13 mouse cellular contexts compared by ENCODE assay signal in the genomic region with DNA sequence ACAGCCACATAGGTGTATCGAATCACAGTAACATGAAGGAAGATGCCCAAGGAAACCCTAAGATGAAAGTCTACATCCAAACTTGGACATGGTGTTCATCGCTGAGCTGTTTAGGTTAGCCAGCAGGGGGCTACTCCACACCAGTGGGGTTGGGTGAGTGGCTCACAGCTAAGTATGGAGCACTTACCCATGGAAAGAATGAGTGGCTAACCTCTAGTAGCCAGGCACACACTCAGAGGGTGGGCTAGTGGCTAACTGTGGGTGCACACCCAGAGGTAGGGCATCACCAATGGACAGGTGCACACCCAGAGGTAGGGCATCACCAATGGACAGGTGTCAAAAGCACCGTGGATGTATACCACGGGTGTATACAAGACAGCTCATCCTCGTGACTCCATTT. TPM values are rescaled to one million over a fixed set of nuclear protein-coding genes. Genes with fewer than 3 reads are reported as not detected.
A peak's percentile ranks its signal among the peaks of the same experiment; 100 is the strongest.
DNase-seq lines count a peak whose midpoint lies in the region; ATAC-seq and TF ChIP-seq lines count a peak whose summit lies in the region.
"Had no signal": no experiment of that assay in that cellular context is flagged by ENCODE, and none has a peak within 500 bp of the region (broad histone marks: within the 10 kb centered on the region; RNA-seq: fewer than 3 reads in every experiment).

No protein-coding gene starts in this region.

- intact Hi-C loops in heart, adult 2 months (cut with DNase I) = loop anchor here (2.0 kb wide), 1 partner anchor 45 kb away; no protein-coding TSS in a partner anchor

- no peak for TF ChIP-seq POLR2A in heart, adult 2 months (IDR thresholded peaks at IDR 0.05; ENCODE audit: insufficient read depth, low read depth, low read length)
- no peak for TF ChIP-seq POLR2A in CH12.LX (IDR thresholded peaks at IDR 0.05; ENCODE audit: low read depth, low read length)

- DNase-seq in heart, adult 2 months = no peak
- no peak for DNase-seq in liver, embryonic 14.5 days (ENCODE audit: low read depth in 3 of 3, low spot score in 3 of 3)
- no peak for DNase-seq in liver, embryonic 11.5 days (ENCODE audit: low spot score)
- DNase-seq in CH12.LX (ENCODE audit: extremely low read depth) = no peak
- no peak for DNase-seq in natural killer cell, adult 2 months (ENCODE audit: low spot score in 2 of 2)
- DNase-seq: adrenal gland, postnatal 10 days; cerebellum, adult 11-12 months had no signal

- H3K9me3 ChIP-seq in heart, embryonic 12.5 days (replicated peaks) = peaks cover 4% of the 10 kb centered on the region; the same call in 1 of the 2 replicates
- no peaks in the 10 kb centered on the region for H3K9me3 ChIP-seq in liver, embryonic 14.5 days (ENCODE audit: control insufficient read depth, low read length)
- H3K9me3 ChIP-seq in liver, embryonic 11.5 days (ENCODE audit: control insufficient read depth, low read length) = no peaks in the 10 kb centered on the region
- peaks cover 4% of the 10 kb centered on the region for H3K9me3 ChIP-seq in CH12.LX (replicated peaks; ENCODE audit: low read length)
- no peaks in the 10 kb centered on the region for H3K9me3 ChIP-seq in megakaryocyte, embryonic 14.5 days
- H3K9me3 ChIP-seq: limb, embryonic 10.5 days had no signal

- H3K27me3 ChIP-seq in heart, adult 2 months (ENCODE audit: control insufficient read depth, insufficient read depth, low read length) = no peaks in the 10 kb centered on the region
- no peaks in the 10 kb centered on the region for H3K27me3 ChIP-seq in heart, embryonic 12.5 days (replicated peaks)
- no peaks in the 10 kb centered on the region for H3K27me3 ChIP-seq in liver, embryonic 14.5 days (ENCODE audit: control insufficient read depth, insufficient read depth, low read length)
- H3K27me3 ChIP-seq in liver, embryonic 11.5 days (replicated peaks; ENCODE audit: control insufficient read depth, insufficient read depth, low read length) = no peaks in the 10 kb centered on the region
- peaks cover under 1% of the 10 kb centered on the region for H3K27me3 ChIP-seq in CH12.LX (replicated peaks)
- H3K27me3 ChIP-seq in megakaryocyte, embryonic 14.5 days (replicated peaks) = no peaks in the 10 kb centered on the region

- dilution Hi-C loops in CH12.LX (cut with MboI; ENCODE audit: extremely low pct_ligation_motif_present, extremely low pct_unique_long_range_greater_than_20kb, low sequenced_read_pairs) = no loop called here

- peak; percentile 61 for TF ChIP-seq CTCF in heart, adult 2 months (IDR thresholded peaks at IDR 0.05)
- TF ChIP-seq CTCF in liver, embryonic 14.5 days (IDR thresholded peaks at IDR 0.05; ENCODE audit: low read depth) = peak; percentile 34
- peak in 1 of 2 experiments; percentile 70; a peak in 3 of 4 replicates for TF ChIP-seq CTCF in CH12.LX (conservative IDR thresholded peaks at IDR 0.05 in 1 of 2, IDR thresholded peaks at IDR 0.05 in 1 of 2; ENCODE audit: low read depth in 2 of 2, low read length in 2 of 2)

- 88% methylated on average over 5 of the region's 5 CpGs for WGBS in heart, adult 2 months
- WGBS in heart, embryonic 12.5 days = 83% methylated on average over 5 of the region's 5 CpGs
- 70% methylated on average over 5 of the region's 5 CpGs for WGBS in liver, embryonic 14.5 days (ENCODE audit: insufficient replicate concordance)
- WGBS in liver, embryonic 11.5 days = 88% methylated on average over 5 of the region's 5 CpGs

- no peak for ATAC-seq in heart, embryonic 12.5 days (ENCODE audit: insufficient number of reproducible peaks, low FRiP score)
- ATAC-seq in liver, embryonic 14.5 days (ENCODE audit: insufficient read depth) = no peak
- no peak for ATAC-seq in liver, embryonic 11.5 days (replicated peaks; ENCODE audit: low FRiP score)
- no peak for ATAC-seq in cerebellum, adult (ENCODE audit: insufficient number of reproducible peaks, low FRiP score, low TSS enrichment)
- ATAC-seq: inflammation-experienced regulatory T-cells, adult 6 months had no signal

- H3K36me3 ChIP-seq in heart, adult 2 months (ENCODE audit: control insufficient read depth, insufficient read depth, low read length) = no peaks in the 10 kb centered on the region
- peaks cover 61% of the 10 kb centered on the region for H3K36me3 ChIP-seq in heart, embryonic 12.5 days
- no peaks in the 10 kb centered on the region for H3K36me3 ChIP-seq in liver, embryonic 14.5 days (replicated peaks; ENCODE audit: control insufficient read depth, insufficient read depth, low read depth)
- H3K36me3 ChIP-seq in liver, embryonic 11.5 days (ENCODE audit: control insufficient read depth, insufficient read depth, low read length) = peaks cover 2% of the 10 kb centered on the region; the same call in 1 of the 2 replicates
- H3K36me3 ChIP-seq in CH12.LX (replicated peaks in 1 of 2; ENCODE audit: control insufficient read depth in 1 of 2, insufficient read depth in 1 of 2, low read length in 1 of 2) = peaks cover 8 to 20% of the 10 kb centered on the region in 2 experiments
- peaks cover 96% of the 10 kb centered on the region for H3K36me3 ChIP-seq in megakaryocyte, embryonic 14.5 days (replicated peaks; ENCODE audit: low read length)

- no peak overlapping the region for H3K4me3 ChIP-seq in heart, adult 2 months
- H3K4me3 ChIP-seq in heart, embryonic 12.5 days = no peak overlapping the region
- no peak overlapping the region for H3K4me3 ChIP-seq in liver, embryonic 14.5 days (ENCODE audit: insufficient read depth in 1 of 2, low read depth in 2 of 2, low read length in 2 of 2)
- no peak overlapping the region for H3K4me3 ChIP-seq in liver, embryonic 11.5 days (ENCODE audit: low read depth, low read length)
- no peak overlapping the region for H3K4me3 ChIP-seq in CH12.LX (replicated peaks in 1 of 3; ENCODE audit: low read depth in 2 of 3, low read length in 2 of 3, poor library complexity in 1 of 3)
- H3K4me3 ChIP-seq in megakaryocyte, embryonic 14.5 days (replicated peaks) = peak overlapping the region; percentile 8
- H3K4me3 ChIP-seq: forebrain, embryonic 10.5 days; limb, embryonic 10.5 days had no signal

- no peak overlapping the region for H3K27ac ChIP-seq in heart, adult 2 months
- no peak overlapping the region for H3K27ac ChIP-seq in heart, embryonic 12.5 days (ENCODE audit: poor library complexity, severe bottlenecking)
- H3K27ac ChIP-seq in liver, embryonic 14.5 days = no peak overlapping the region
- H3K27ac ChIP-seq in liver, embryonic 11.5 days (ENCODE audit: low read depth, low read length) = no peak overlapping the region
- H3K27ac ChIP-seq in CH12.LX (ENCODE audit: insufficient read depth, low read depth) = no peak overlapping the region
- H3K27ac ChIP-seq: forebrain, embryonic 10.5 days; limb, embryonic 10.5 days had no signal

- H3K4me1 ChIP-seq in heart, adult 2 months (ENCODE audit: control insufficient read depth, insufficient read depth, low read length) = peaks cover 1% of the 10 kb centered on the region; the same call in 1 of the 2 replicates
- peaks cover 14% of the 10 kb centered on the region for H3K4me1 ChIP-seq in heart, embryonic 12.5 days (replicated peaks)
- no peaks in the 10 kb centered on the region for H3K4me1 ChIP-seq in liver, embryonic 14.5 days (replicated peaks; ENCODE audit: control insufficient read depth in 2 of 2, insufficient read depth in 2 of 2, low read length in 1 of 2)
- H3K4me1 ChIP-seq in liver, embryonic 11.5 days (replicated peaks; ENCODE audit: control insufficient read depth, insufficient read depth, low read length) = 0 out of 2 replicates have a peak, but pooled peaks cover 3% of the 10 kb centered on the region
- H3K4me1 ChIP-seq in CH12.LX (ENCODE audit: control insufficient read depth in 1 of 2, insufficient read depth in 2 of 2) = peaks cover 0 to 3% of the 10 kb centered on the region in 2 experiments; a peak in 1 of 4 replicates
- peaks cover 33% of the 10 kb centered on the region for H3K4me1 ChIP-seq in megakaryocyte, embryonic 14.5 days
- H3K4me1 ChIP-seq: forebrain, embryonic 10.5 days; limb, embryonic 10.5 days had no signal

- no peak overlapping the region for H3K9ac ChIP-seq in heart, adult 2 months (ENCODE audit: low read depth, low read length)
- H3K9ac ChIP-seq in heart, embryonic 12.5 days = no peak overlapping the region
- no peak overlapping the region for H3K9ac ChIP-seq in liver, embryonic 14.5 days (replicated peaks)
- H3K9ac ChIP-seq in liver, embryonic 11.5 days (ENCODE audit: low read depth, low read length) = no peak overlapping the region
- no peak overlapping the region for H3K9ac ChIP-seq in CH12.LX (ENCODE audit: insufficient read depth, low read depth)

- in situ Hi-C loops in CH12.LX (cut with MboI; ENCODE audit: low pct_ligation_motif_present, low pct_unique_long_range_greater_than_20kb, low sequenced_read_pairs) = loop anchor here (10.0 kb wide), 1 partner anchor 55 kb away; a partner anchor contains a TSS

- peak; percentile 52 for TF ChIP-seq RAD21 in CH12.LX (IDR thresholded peaks at IDR 0.05; ENCODE audit: low read depth, low read length)

- TF ChIP-seq EP300 in heart, adult 2 months (IDR thresholded peaks at IDR 0.05; ENCODE audit: insufficient read depth, low read depth, low read length) = no peak
- no peak for TF ChIP-seq EP300 in liver, embryonic 14.5 days (IDR thresholded peaks at IDR 0.05; ENCODE audit: low read depth)
- no peak for TF ChIP-seq EP300 in CH12.LX (IDR thresholded peaks at IDR 0.05; ENCODE audit: low read length)

- H3K4me2 ChIP-seq in heart, embryonic 12.5 days = no peak overlapping the region
- H3K4me2 ChIP-seq in liver, embryonic 14.5 days (ENCODE audit: low read depth) = no peak overlapping the region
- H3K4me2 ChIP-seq in liver, embryonic 11.5 days = no peak overlapping the region
- no peak overlapping the region for H3K4me2 ChIP-seq in CH12.LX (ENCODE audit: insufficient read depth, low read depth, poor library complexity, severe bottlenecking)

- H3K79me2 ChIP-seq in heart, adult 2 months (replicated peaks; ENCODE audit: control insufficient read depth, insufficient read depth, low read length) = no peaks in the 10 kb centered on the region
- H3K79me2 ChIP-seq in CH12.LX (replicated peaks; ENCODE audit: control insufficient read depth, extremely low read depth, insufficient read depth, poor library complexity, severe bottlenecking) = no peaks in the 10 kb centered on the region

RNA-seq across cellular contexts. Expression of a gene that starts 26.2 kb away (rescaled TPM):
- total RNA-seq in heart, adult 2 months (2021) = 10 to 100 TPM; 30.4 to 33.5 TPM
- polyA plus RNA-seq in heart, adult 2 months (2012; rRNA removed) = 26.0 and 38.0 TPM in 2 replicates
- 15.3 and 16.3 TPM in 2 replicates for polyA plus RNA-seq in heart, embryonic 12.5 days (2016; fragmentation: Nextera tagmentation; extraction: Ambion mirVana)
- polyA plus RNA-seq in liver, embryonic 14.5 days (2012; rRNA removed) = 2.4 and 2.9 TPM in 2 replicates
- polyA plus RNA-seq in liver, embryonic 14.5 days (2014; fragmentation: Nextera tagmentation; extraction: Ambion mirVana) = 2.7 and 3.3 TPM in 2 replicates
- 8.4 and 8.5 TPM in 2 replicates for polyA plus RNA-seq in liver, embryonic 11.5 days (2014; fragmentation: Nextera tagmentation; extraction: Ambion mirVana)
- total RNA-seq in CH12.LX (2012; rRNA removed) = 8.8 and 10.3 TPM in 2 replicates
- total RNA-seq in CH12.LX (2014; rRNA removed) = 3.7 and 4.4 TPM in 2 replicates
- 2.2 and 2.5 TPM in 2 replicates for polyA plus RNA-seq in CH12.LX (2012; ENCODE audit: insufficient read length, low read depth)
- polyA plus RNA-seq in megakaryocyte, embryonic 14.5 days (2012; ENCODE audit: insufficient read depth, low replicate concordance) = 52.5 and 70.1 TPM in 2 replicates

RNA-seq across cellular contexts. Expression of a gene that starts 54.5 kb away (rescaled TPM):
- 10 to 100 TPM; 21.8 to 25.6 TPM for total RNA-seq in heart, adult 2 months (2021)
- polyA plus RNA-seq in heart, adult 2 months (2012; rRNA removed) = 23.2 and 30.1 TPM in 2 replicates
- polyA plus RNA-seq in heart, embryonic 12.5 days (2016; fragmentation: Nextera tagmentation; extraction: Ambion mirVana) = 10.3 and 10.7 TPM in 2 replicates
- polyA plus RNA-seq in liver, embryonic 14.5 days (2012; rRNA removed) = 5.8 and 6.4 TPM in 2 replicates
- polyA plus RNA-seq in liver, embryonic 14.5 days (2014; fragmentation: Nextera tagmentation; extraction: Ambion mirVana) = 4.1 and 4.9 TPM in 2 replicates
- 10.8 and 11.7 TPM in 2 replicates for polyA plus RNA-seq in liver, embryonic 11.5 days (2014; fragmentation: Nextera tagmentation; extraction: Ambion mirVana)
- 15.0 and 20.2 TPM in 2 replicates for total RNA-seq in CH12.LX (2012; rRNA removed)
- total RNA-seq in CH12.LX (2014; rRNA removed) = 19.4 and 21.1 TPM in 2 replicates
- polyA plus RNA-seq in CH12.LX (2012; ENCODE audit: insufficient read length, low read depth) = 16.5 and 17.6 TPM in 2 replicates
- 14.3 and 16.7 TPM in 2 replicates for polyA plus RNA-seq in megakaryocyte, embryonic 14.5 days (2012; ENCODE audit: insufficient read depth, low replicate concordance)
